In genomic region chr5:81610223-81610622, GRCm38 (mm10) we compare ENCODE assay signal across 12 mouse cellular contexts.
DNase-seq lines count a peak whose midpoint lies in the region; ATAC-seq lines count a peak whose summit lies in the region.
"Had no signal": no experiment of that assay in that cellular context is flagged by ENCODE, and none has a peak within 500 bp of the region (broad histone marks: within the 10 kb centered on the region; RNA-seq: fewer than 3 reads in every experiment).

No protein-coding gene starts in this region.

- peak; percentile 4 to 43 for DNase-seq in adrenal gland, adult (ENCODE audit: inconsistent age in 2 of 2, low spot score in 1 of 2)
- no peak for DNase-seq in adrenal gland, postnatal 25 days
- DNase-seq in hindbrain, embryonic 11.5 days (ENCODE audit: low spot score), result no peak
- DNase-seq in NIH3T3 (ENCODE audit: low read depth), result peak; percentile 51
- DNase-seq in cerebellum, postnatal 25 days, result peak; percentile 38 to 58
- DNase-seq: heart, adult 18-20 months; kidney, postnatal 4 days; lung, adult 18-20 months had no signal

- no peak overlapping the region for H3K4me2 ChIP-seq in hindbrain, embryonic 15.5 days
- no peak overlapping the region for H3K4me2 ChIP-seq in hindbrain, embryonic 11.5 days (replicated peaks; ENCODE audit: low read depth, low read length)
- H3K4me2 ChIP-seq in intestine, embryonic 16.5 days (ENCODE audit: low read depth, low read length), result no peak overlapping the region
- H3K4me2 ChIP-seq: midbrain, embryonic 12.5 days had no signal

- H3K9ac ChIP-seq in hindbrain, embryonic 15.5 days, result no peak overlapping the region
- H3K9ac ChIP-seq in hindbrain, embryonic 11.5 days (ENCODE audit: low read depth, low read length), result no peak overlapping the region
- H3K9ac ChIP-seq in intestine, embryonic 16.5 days (ENCODE audit: low read depth, low read length), result no peak overlapping the region
- H3K9ac ChIP-seq: midbrain, embryonic 12.5 days had no signal

- ATAC-seq in hindbrain, embryonic 15.5 days (ENCODE audit: low FRiP score, low read depth), result peak; percentile 87
- ATAC-seq in hindbrain, embryonic 11.5 days (ENCODE audit: low FRiP score), result no peak
- no peak for ATAC-seq in erythroid progenitor cell, adult 5-6 weeks (replicated peaks; ENCODE audit: low FRiP score, poor library complexity, severe bottlenecking)
- no peak for ATAC-seq in intestine, embryonic 16.5 days

- H3K9me3 ChIP-seq in hindbrain, embryonic 15.5 days, result no peaks in the 10 kb centered on the region
- H3K9me3 ChIP-seq in hindbrain, embryonic 11.5 days (ENCODE audit: control insufficient read depth, low read length), result no peaks in the 10 kb centered on the region
- no peaks in the 10 kb centered on the region for H3K9me3 ChIP-seq in intestine, embryonic 16.5 days (ENCODE audit: control insufficient read depth, low read length)
- H3K9me3 ChIP-seq: midbrain, embryonic 12.5 days had no signal

- H3K27me3 ChIP-seq in hindbrain, embryonic 15.5 days, result no peaks in the 10 kb centered on the region
- no peaks in the 10 kb centered on the region for H3K27me3 ChIP-seq in hindbrain, embryonic 11.5 days (ENCODE audit: control insufficient read depth, insufficient read depth, low read length)
- H3K27me3 ChIP-seq in intestine, embryonic 16.5 days (replicated peaks; ENCODE audit: control insufficient read depth, insufficient read depth, low read length), result no peaks in the 10 kb centered on the region
- H3K27me3 ChIP-seq: midbrain, embryonic 12.5 days had no signal

- WGBS in hindbrain, embryonic 15.5 days, result 64% methylated on average over 5 of the region's 5 CpGs
- 87% methylated on average over 5 of the region's 5 CpGs for WGBS in hindbrain, embryonic 11.5 days
- WGBS in intestine, embryonic 16.5 days, result 63% methylated on average over 5 of the region's 5 CpGs

- no peak overlapping the region for H3K4me3 ChIP-seq in hindbrain, embryonic 15.5 days
- H3K4me3 ChIP-seq in hindbrain, embryonic 11.5 days (ENCODE audit: low read depth, low read length), result no peak overlapping the region
- no peak overlapping the region for H3K4me3 ChIP-seq in intestine, embryonic 16.5 days (ENCODE audit: low read length)
- H3K4me3 ChIP-seq: midbrain, embryonic 12.5 days had no signal

- H3K4me1 ChIP-seq in hindbrain, embryonic 15.5 days (replicated peaks), result no peaks in the 10 kb centered on the region; the same call in 1 of the 2 replicates
- H3K4me1 ChIP-seq in hindbrain, embryonic 11.5 days (replicated peaks; ENCODE audit: control insufficient read depth, insufficient read depth, low read length), result no peaks in the 10 kb centered on the region
- no peaks in the 10 kb centered on the region for H3K4me1 ChIP-seq in intestine, embryonic 16.5 days (ENCODE audit: control insufficient read depth, insufficient read depth, low read length)
- H3K4me1 ChIP-seq: midbrain, embryonic 12.5 days had no signal

- H3K36me3 ChIP-seq in hindbrain, embryonic 15.5 days, result no peaks in the 10 kb centered on the region
- H3K36me3 ChIP-seq in hindbrain, embryonic 11.5 days (ENCODE audit: control insufficient read depth, insufficient read depth, low read length), result no peaks in the 10 kb centered on the region
- H3K36me3 ChIP-seq in intestine, embryonic 16.5 days (ENCODE audit: control insufficient read depth, insufficient read depth, low read length), result no peaks in the 10 kb centered on the region
- H3K36me3 ChIP-seq: midbrain, embryonic 12.5 days had no signal

- H3K27ac ChIP-seq in hindbrain, embryonic 15.5 days (replicated peaks), result no peak overlapping the region
- no peak overlapping the region for H3K27ac ChIP-seq in hindbrain, embryonic 11.5 days (ENCODE audit: low read depth, low read length)
- no peak overlapping the region for H3K27ac ChIP-seq in intestine, embryonic 16.5 days (ENCODE audit: low read length)
- H3K27ac ChIP-seq: midbrain, embryonic 12.5 days had no signal

Comparison
In these comparisons a context has a peak if more than half of its experiments do, and no peak if none do; other contexts are left out.
1. DNase-seq: peak in adrenal gland, adult (2 of 2), NIH3T3 (single experiment) and cerebellum, postnatal 25 days (2 of 2); none in adrenal gland, postnatal 25 days (single experiment) and hindbrain, embryonic 11.5 days (single experiment).